Mouse (Mus musculus): ENCODE measurements around the gene Ptov1.

Ptov1 gene

GRCm38 (mm10) chr7:44869697-44870528, at the start of gene Ptov1:
Gene Ptov1, minus strand, starts transcription at chr7:44869788.
- DNase-seq: peak; percentile 92 to 95

DNA sequence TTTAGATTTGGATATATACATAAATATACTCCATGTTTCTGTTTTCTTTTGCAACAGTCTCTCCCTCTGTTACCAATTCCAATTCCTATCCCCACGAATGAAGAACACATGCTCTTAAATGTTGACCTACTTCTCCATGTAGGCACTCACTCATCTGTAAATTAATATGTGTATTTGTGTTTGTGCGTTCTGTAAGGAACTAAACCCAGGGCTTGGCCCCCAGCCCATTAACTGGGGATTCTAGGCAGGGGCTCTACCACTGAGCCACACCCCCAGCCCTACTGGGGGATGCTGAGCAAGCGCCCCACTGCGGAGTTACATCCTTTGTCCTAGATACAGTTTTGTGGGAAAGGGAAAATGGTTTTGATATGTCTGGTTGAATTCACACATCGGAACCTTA, 49.5 kb upstream of the Ptov1 start:
- DNase-seq: no peak

DNA sequence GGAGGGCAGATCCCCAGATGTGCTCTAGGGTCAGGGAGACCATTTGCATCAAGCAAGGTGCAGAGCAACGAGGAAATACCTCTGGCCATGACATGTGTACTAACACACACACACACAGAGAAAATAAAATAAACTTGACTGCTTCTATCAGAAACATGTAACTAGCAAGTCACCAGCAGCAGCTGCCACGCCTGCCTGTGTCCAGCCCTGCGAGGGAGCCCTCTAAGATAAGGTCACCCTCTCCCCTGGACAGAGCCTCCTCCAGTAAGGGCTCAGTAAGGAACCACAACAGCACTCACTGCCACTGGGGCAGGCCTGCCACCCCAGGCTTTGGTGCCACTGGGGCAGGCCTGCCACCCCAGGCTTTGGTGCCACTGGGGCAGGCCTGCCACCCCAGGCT, 48.6 kb upstream of the Ptov1 start:
- no peak for DNase-seq

- DNase-seq: no peak
Observed at GRCm38 (mm10) chr7:44916881-44917280, 47.3 kb upstream of the Ptov1 start.

DNA sequence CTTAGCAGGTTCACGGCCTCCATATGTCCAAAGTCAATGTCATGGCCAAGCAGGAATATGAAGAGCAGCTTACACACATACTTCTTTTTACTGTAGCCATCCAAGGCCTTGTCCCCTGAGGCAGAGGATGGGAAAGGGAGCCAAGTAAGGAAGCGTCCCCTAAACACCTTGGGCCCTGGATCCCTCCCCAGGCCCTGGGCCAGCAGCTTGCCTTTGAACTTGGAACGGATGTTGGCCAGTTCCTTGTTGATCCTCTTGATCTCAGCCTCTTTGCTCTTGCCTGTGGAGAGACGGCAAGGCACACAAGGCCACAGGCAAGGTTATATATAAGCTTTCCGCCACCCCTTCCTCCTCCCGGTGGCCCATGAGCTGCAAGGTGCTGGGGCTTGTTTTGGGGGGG, 46.6 kb upstream of the Ptov1 start:
- DNase-seq: no peak

GRCm38 (mm10) chr7:44915314-44915713, 45.7 kb upstream of the Ptov1 start:
- no peak for DNase-seq

DNA sequence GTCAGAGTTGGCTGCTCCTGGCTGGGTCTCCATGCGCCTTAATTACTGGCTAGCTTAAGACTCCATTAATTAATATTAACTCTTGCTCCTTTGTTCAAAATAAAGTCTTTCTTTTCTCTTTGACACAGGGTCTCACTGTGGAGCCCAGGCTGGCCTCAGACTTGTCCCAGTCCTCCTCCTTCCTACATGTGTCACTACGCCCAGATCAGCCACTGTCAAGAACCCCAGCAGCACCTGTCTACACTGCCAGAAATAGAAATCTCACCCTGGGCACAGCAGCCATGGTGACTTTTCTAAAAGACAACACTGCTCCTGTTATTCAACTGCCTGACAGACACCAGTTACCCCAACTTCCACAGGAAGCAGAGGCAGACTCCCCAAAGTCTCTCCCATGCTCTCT, 44.8 kb upstream of the Ptov1 start:
- DNase-seq: no peak

GRCm38 (mm10) chr7:44908706-44909476, 39.3 kb upstream of the Ptov1 start:
- DNase-seq: no peak

DNA sequence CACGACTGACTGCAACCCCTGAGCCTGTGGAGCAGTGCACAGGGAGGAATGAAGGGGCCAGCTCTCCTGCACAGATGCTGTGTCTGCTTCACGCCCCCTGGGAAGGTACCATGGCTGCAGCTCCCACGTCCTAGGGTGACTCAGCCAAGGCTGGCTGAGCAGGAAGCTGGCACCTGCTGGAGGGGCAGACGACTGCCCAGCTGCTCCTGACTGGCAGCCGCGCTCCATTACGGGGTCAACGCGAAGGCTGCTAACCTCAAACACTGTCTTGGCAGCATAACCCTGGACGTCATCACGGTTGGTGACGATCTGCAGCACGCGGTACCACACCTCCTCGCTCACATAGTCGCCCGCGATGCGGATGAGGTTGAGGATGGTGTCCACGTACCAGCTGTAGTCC, 35.8 kb upstream of the Ptov1 start:
- no peak for DNase-seq

- peak; percentile 74 to 84 for DNase-seq
Observed at GRCm38 (mm10) chr7:44901230-44901722, 31.7 kb upstream of the Ptov1 start.

- peak in 1 of 2 experiments; percentile 38 for DNase-seq
Observed at GRCm38 (mm10) chr7:44900632-44901031, 31.0 kb upstream of the Ptov1 start.

- peak; percentile 73 to 79 for DNase-seq
Observed at GRCm38 (mm10) chr7:44898607-44899006, 29.0 kb upstream of the Ptov1 start.

DNA sequence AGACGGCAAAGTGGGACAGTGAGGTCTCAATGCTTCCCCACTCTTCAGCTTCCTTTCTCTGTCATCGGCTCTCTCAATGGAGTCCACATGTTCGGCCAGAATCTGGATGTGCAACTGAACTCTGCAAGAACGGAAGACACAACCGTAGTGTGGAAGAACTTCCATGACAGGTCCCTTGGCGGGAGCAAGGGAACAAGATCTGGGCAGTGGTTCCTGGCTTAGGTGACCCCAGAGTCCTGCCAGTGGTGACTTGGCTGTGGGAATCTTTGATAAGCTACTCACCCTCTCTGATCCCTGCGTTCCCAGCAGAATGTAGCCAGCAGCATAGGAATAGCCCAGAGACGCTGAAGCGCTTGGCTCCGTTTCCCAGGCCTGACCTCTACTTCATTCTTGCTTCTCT, 26.9 kb upstream of the Ptov1 start:
- DNase-seq: no peak

- DNase-seq: peak; percentile 93 to 96
Observed at GRCm38 (mm10) chr7:44895593-44896434, 26.2 kb upstream of the Ptov1 start, which contains the start of gene Fuz. Gene Fuz, plus strand, starts transcription at chr7:44896079.

GRCm38 (mm10) chr7:44895206-44895592, 25.6 kb upstream of the Ptov1 start:
- DNase-seq: no peak

- no peak for DNase-seq
Observed at GRCm38 (mm10) chr7:44894175-44894574, 24.6 kb upstream of the Ptov1 start.

DNA sequence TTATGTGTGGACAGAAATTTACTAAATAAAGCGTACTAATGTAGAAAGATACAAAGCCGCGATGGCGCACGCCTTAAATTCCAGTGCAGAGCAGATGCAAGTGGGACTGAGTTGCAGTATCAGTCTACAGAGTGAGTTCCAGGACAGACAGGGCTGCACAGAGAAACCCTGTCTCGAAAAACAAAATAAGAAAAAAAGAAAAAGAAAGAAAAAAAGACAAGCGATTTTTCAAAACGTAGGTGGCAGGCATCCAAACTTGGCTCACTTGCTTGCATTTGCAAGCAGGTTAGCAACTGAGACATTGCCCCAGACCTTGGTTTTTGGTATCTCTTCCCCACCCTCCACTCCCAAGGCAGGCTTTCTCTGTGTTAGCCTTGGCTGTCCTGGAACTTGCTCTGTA, 23.6 kb upstream of the Ptov1 start:
- DNase-seq: no peak

GRCm38 (mm10) chr7:44892276-44892921, 22.8 kb upstream of the Ptov1 start, which contains the start of gene Med25:
Gene Med25, minus strand, starts transcription at chr7:44892712.
- peak; percentile 93 to 96 for DNase-seq

GRCm38 (mm10) chr7:44891611-44892010, 22.0 kb upstream of the Ptov1 start:
- peak in 1 of 2 experiments; percentile 40 for DNase-seq

- DNase-seq: no peak
Observed at GRCm38 (mm10) chr7:44890737-44891136, 21.1 kb upstream of the Ptov1 start.

DNA sequence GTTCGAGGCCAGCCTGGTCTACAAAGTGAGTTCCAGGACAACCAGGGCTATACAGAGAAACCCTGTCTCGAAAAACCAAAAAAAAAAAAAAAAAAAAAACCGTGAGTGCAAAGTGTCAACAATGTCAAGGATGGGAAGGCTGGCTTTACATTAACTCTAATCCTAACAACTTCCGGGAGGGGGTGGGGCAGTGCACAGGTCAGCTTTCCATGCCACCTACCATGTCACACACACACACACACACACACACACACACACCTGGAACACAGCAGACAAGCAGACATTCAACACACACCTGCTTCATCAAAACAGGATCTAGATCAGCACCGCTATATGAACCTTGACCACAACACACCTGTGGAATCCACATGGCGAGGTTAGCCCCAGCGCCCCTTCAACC, 20.6 kb upstream of the Ptov1 start:
- DNase-seq: peak; percentile 52 to 61
